Mouse (Mus musculus): ENCODE data around the gene Lsm14b. TPM values are rescaled to one million over a fixed set of nuclear protein-coding genes. Genes with fewer than 3 reads are reported as not detected.

Gene Lsm14b
- polyA plus RNA-seq, 1 experiment from 2014 or later: 1.7 TPM

DNA sequence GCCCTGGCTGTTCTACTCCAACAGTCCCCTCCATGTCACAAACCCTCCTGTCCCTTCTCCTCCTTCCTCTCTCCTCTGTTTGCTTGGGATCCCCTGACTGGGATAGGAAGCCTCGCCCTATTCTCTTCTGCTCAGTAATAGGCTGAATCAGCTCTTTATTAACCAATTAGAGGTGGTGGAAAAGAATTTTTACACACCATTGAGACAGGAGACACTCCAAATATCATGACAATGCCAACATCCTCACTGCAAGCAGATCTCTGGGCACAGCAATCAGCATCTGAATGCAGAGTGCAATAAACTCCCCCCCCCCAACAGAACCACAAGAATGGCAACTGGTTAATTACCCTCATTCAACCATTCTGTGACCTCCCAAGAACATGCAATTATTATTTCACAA is 35.7 kb upstream of the Lsm14b start:
- WGBS (ENCODE audit: insufficient replicate concordance): 64% methylated on average over 1 of the region's 1 CpGs
- ATAC-seq: no peak

GRCm38 (mm10) chr2:179993071-179993470 is 31.7 kb upstream of the Lsm14b start:
- WGBS (ENCODE audit: insufficient replicate concordance): 85% methylated on average over 5 of the region's 5 CpGs
- H3K9me3 ChIP-seq (ENCODE audit: low read length): no peaks in the 10 kb centered on the region
- H3K9ac ChIP-seq (replicated peaks): no peak overlapping the region
- no peak overlapping the region for H3K4me3 ChIP-seq (ENCODE audit: low read depth, low read length)
- no peak for TF ChIP-seq CTCF (IDR thresholded peaks at IDR 0.05; ENCODE audit: low read depth)
- TF ChIP-seq EP300 (IDR thresholded peaks at IDR 0.05; ENCODE audit: low read depth): no peak
- H3K27me3 ChIP-seq (ENCODE audit: insufficient read depth, low read length): no peaks in the 10 kb centered on the region
- DNase-seq (peak; percentile 5), ATAC-seq (no peak)
- H3K4me2 ChIP-seq (ENCODE audit: low read depth, low read length): no peak overlapping the region
- H3K4me1 ChIP-seq (ENCODE audit: insufficient read depth): no peaks in the 10 kb centered on the region
- H3K36me3 ChIP-seq (replicated peaks; ENCODE audit: insufficient read depth, low read length): no peaks in the 10 kb centered on the region
- H3K27ac ChIP-seq (ENCODE audit: low read depth): no peak overlapping the region

More for the DNA sequence above, 35.7 kb upstream of the Lsm14b start:
- H3K36me3 ChIP-seq (replicated peaks; ENCODE audit: insufficient read depth, low read length): no peaks in the 10 kb centered on the region
- DNase-seq: no peak
- no peak overlapping the region for H3K9ac ChIP-seq (replicated peaks)
- no peak overlapping the region for H3K4me2 ChIP-seq (ENCODE audit: low read depth, low read length)
- H3K27ac ChIP-seq (ENCODE audit: low read depth): no peak overlapping the region
- no peak overlapping the region for H3K4me3 ChIP-seq (ENCODE audit: low read depth, low read length)
- H3K4me1 ChIP-seq (ENCODE audit: insufficient read depth): no peaks in the 10 kb centered on the region
- TF ChIP-seq EP300 (IDR thresholded peaks at IDR 0.05; ENCODE audit: low read depth) (no peak), CTCF (IDR thresholded peaks at IDR 0.05; ENCODE audit: low read depth) (no peak)
- H3K9me3 ChIP-seq (ENCODE audit: low read length): no peaks in the 10 kb centered on the region
- no peaks in the 10 kb centered on the region for H3K27me3 ChIP-seq (ENCODE audit: insufficient read depth, low read length)

DNA sequence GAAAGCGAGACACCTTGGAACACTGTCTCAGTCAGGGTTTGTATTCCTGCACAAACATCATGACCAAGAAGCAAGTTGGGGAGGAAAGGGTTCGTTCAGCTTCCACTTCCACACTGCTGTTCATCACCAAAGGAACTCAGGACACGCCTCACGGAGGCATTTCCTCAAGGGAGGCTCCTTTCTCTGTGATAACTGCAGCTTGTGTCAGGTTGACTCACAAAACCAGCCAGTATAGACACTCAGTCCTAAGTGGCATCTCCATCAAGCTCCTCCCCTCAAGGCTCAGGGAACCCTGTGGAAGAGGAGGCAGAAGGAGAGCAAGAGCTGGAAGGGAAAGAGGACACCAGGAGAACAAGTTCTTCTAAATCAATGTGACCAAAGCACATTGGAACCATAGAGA is 26.4 kb upstream of the Lsm14b start:
- Histone ChIP-seq H3K9ac (replicated peaks) (no peak overlapping the region), H3K4me1 (ENCODE audit: insufficient read depth) (no peaks in the 10 kb centered on the region), H3K9me3 (ENCODE audit: low read length) (no peaks in the 10 kb centered on the region), H3K36me3 (replicated peaks; ENCODE audit: insufficient read depth, low read length) (no peaks in the 10 kb centered on the region), H3K4me3 (ENCODE audit: low read depth, low read length) (no peak overlapping the region), H3K27me3 (ENCODE audit: insufficient read depth, low read length) (no peaks in the 10 kb centered on the region), H3K4me2 (ENCODE audit: low read depth, low read length) (no peak overlapping the region), H3K27ac (ENCODE audit: low read depth) (no peak overlapping the region)
- WGBS (ENCODE audit: insufficient replicate concordance): 54% methylated on average over 4 of the region's 4 CpGs
- ATAC-seq (no peak), DNase-seq (peak; percentile 8)
- no peak for TF ChIP-seq EP300 (IDR thresholded peaks at IDR 0.05; ENCODE audit: low read depth)
- TF ChIP-seq CTCF (IDR thresholded peaks at IDR 0.05; ENCODE audit: low read depth): no peak

GRCm38 (mm10) chr2:180001635-180002034 is 23.2 kb upstream of the Lsm14b start:
- Histone ChIP-seq H3K4me1 (ENCODE audit: insufficient read depth) (no peaks in the 10 kb centered on the region), H3K4me3 (ENCODE audit: low read depth, low read length) (no peak overlapping the region), H3K9ac (replicated peaks) (no peak overlapping the region), H3K9me3 (ENCODE audit: low read length) (no peaks in the 10 kb centered on the region), H3K27me3 (ENCODE audit: insufficient read depth, low read length) (no peaks in the 10 kb centered on the region), H3K27ac (ENCODE audit: low read depth) (no peak overlapping the region), H3K36me3 (replicated peaks; ENCODE audit: insufficient read depth, low read length) (no peaks in the 10 kb centered on the region), H3K4me2 (ENCODE audit: low read depth, low read length) (no peak overlapping the region)
- TF ChIP-seq EP300 (IDR thresholded peaks at IDR 0.05; ENCODE audit: low read depth) (no peak), CTCF (IDR thresholded peaks at IDR 0.05; ENCODE audit: low read depth) (no peak)
- ATAC-seq (no peak), DNase-seq (peak; percentile 8)
- WGBS (ENCODE audit: insufficient replicate concordance): 85% methylated on average over 9 of the region's 9 CpGs

DNA sequence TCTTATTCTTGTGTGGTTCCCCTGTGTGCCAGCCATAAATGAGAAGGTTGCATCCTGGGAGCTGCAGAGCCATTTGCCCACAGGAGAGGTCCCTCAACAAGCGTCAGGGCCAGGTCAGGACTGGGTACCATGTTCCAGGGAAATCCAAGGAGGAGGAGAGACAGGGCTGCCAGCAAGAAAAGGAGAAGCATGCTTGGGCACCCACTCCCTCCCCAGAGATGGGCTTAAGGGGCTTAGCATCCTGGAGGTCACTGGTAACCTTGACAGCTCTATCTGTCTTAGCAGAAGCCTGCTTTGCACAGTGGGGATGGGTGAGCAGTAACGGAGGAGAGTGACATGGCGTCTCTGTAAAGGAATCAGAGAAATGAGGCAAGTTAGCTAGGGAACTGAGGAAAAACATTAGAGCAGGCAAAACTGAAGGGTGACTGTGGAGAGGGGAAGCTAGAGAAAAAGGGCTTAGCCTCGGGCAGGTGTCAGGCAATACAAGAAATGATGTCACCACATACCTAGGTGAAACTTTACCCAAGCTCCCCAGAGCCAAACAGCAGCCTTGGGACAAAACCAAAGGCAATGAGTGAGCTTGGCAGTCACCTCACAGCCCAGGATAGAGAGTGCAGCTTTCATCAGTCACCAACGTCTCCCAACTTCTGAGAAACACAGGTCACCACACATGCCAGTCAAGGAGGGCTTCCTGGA is 19.0 kb upstream of the Lsm14b start:
- no peak for ATAC-seq

GRCm38 (mm10) chr2:180006352-180007017 is 18.3 kb upstream of the Lsm14b start:
- ATAC-seq (no peak), DNase-seq (peak; percentile 10)
- H3K27me3 ChIP-seq (ENCODE audit: insufficient read depth, low read length): no peaks in the 10 kb centered on the region
- no peaks in the 10 kb centered on the region for H3K36me3 ChIP-seq (replicated peaks; ENCODE audit: insufficient read depth, low read length)
- no peak overlapping the region for H3K4me2 ChIP-seq (ENCODE audit: low read depth, low read length)
- no peak overlapping the region for H3K4me3 ChIP-seq (ENCODE audit: low read depth, low read length)
- TF ChIP-seq CTCF (IDR thresholded peaks at IDR 0.05; ENCODE audit: low read depth): no peak
- no peak for TF ChIP-seq EP300 (IDR thresholded peaks at IDR 0.05; ENCODE audit: low read depth)
- H3K9ac ChIP-seq (replicated peaks): no peak overlapping the region
- 32% methylated on average over 9 of the region's 9 CpGs for WGBS (ENCODE audit: insufficient replicate concordance)
- no peaks in the 10 kb centered on the region for H3K9me3 ChIP-seq (ENCODE audit: low read length)
- H3K4me1 ChIP-seq (ENCODE audit: insufficient read depth): no peaks in the 10 kb centered on the region
- no peak overlapping the region for H3K27ac ChIP-seq (ENCODE audit: low read depth)

More for the DNA sequence above, 19.0 kb upstream of the Lsm14b start:
- peak; percentile 7 for DNase-seq
- Histone ChIP-seq H3K36me3 (replicated peaks; ENCODE audit: insufficient read depth, low read length) (no peaks in the 10 kb centered on the region), H3K4me1 (ENCODE audit: insufficient read depth) (no peaks in the 10 kb centered on the region), H3K9ac (replicated peaks) (no peak overlapping the region), H3K4me2 (ENCODE audit: low read depth, low read length) (no peak overlapping the region), H3K4me3 (ENCODE audit: low read depth, low read length) (no peak overlapping the region), H3K27me3 (ENCODE audit: insufficient read depth, low read length) (no peaks in the 10 kb centered on the region), H3K27ac (ENCODE audit: low read depth) (no peak overlapping the region), H3K9me3 (ENCODE audit: low read length) (no peaks in the 10 kb centered on the region)
- WGBS (ENCODE audit: insufficient replicate concordance): 41% methylated on average over 5 of the region's 5 CpGs
- TF ChIP-seq EP300 (IDR thresholded peaks at IDR 0.05; ENCODE audit: low read depth) (no peak), CTCF (IDR thresholded peaks at IDR 0.05; ENCODE audit: low read depth) (no peak)

All from liver, postnatal 0 days (tissue).